ENCODE assay signal across 8 mouse cellular contexts in genomic region chr10:43174326-43175155, GRCm38 (mm10). TPM values are rescaled to one million over a fixed set of nuclear protein-coding genes. Genes with fewer than 3 reads are reported as not detected.
DNase-seq lines count a peak whose midpoint lies in the region; ATAC-seq and TF ChIP-seq lines count a peak whose summit lies in the region.

Gene Sobp (minus strand): TSS chr10:43174530.
Gene 9030612E09Rik (plus strand): TSS chr10:43174704.

- peak within 1 kb of the TSS; percentile 85 for H3K27ac ChIP-seq in cerebellum, adult 2 months (ENCODE audit: insufficient read depth, low read length)
- peak within 1 kb of the TSS; percentile 97 for H3K27ac ChIP-seq in forebrain, postnatal 0 days (ENCODE audit: low read depth, low read length)
- no peak within 1 kb of the TSS for H3K27ac ChIP-seq in lung, embryonic 15.5 days

- peaks cover 5% of the 10 kb centered on the region; the same call in 1 of the 2 replicates for H3K4me1 ChIP-seq in cerebellum, adult 2 months (ENCODE audit: control insufficient read depth, insufficient read depth, low read length)
- H3K4me1 ChIP-seq in forebrain, postnatal 0 days (ENCODE audit: insufficient read depth), result peaks cover 7% of the 10 kb centered on the region; the same call in 1 of the 2 replicates
- H3K4me1 ChIP-seq in lung, embryonic 15.5 days, result peaks cover 25% of the 10 kb centered on the region

- intact Hi-C loops in heart, postnatal 14 days (cut with DNase I), result loop anchor here (2.0 to 5.0 kb wide), 3 partner anchors 46 to 167 kb away; partner anchors contain the start of gene Pdss2

- TF ChIP-seq CTCF in cerebellum, adult 2 months (IDR thresholded peaks at IDR 0.05; ENCODE audit: borderline replicate concordance, insufficient read depth, low read depth, low read length), result no peak
- TF ChIP-seq CTCF in forebrain, postnatal 0 days (IDR thresholded peaks at IDR 0.05; ENCODE audit: low read depth), result no peak

- H3K36me3 ChIP-seq in forebrain, postnatal 0 days (ENCODE audit: insufficient read depth), result no peaks in the 10 kb centered on the region
- no peaks in the 10 kb centered on the region for H3K36me3 ChIP-seq in lung, embryonic 15.5 days

- H3K4me3 ChIP-seq in cerebellum, adult 2 months (replicated peaks; ENCODE audit: insufficient read depth, low read depth, low read length), result peak within 1 kb of the TSS; percentile 98
- H3K4me3 ChIP-seq in forebrain, postnatal 0 days (ENCODE audit: low read depth, low read length), result peak within 1 kb of the TSS; percentile 88
- peak within 1 kb of the TSS; percentile 74 for H3K4me3 ChIP-seq in lung, embryonic 15.5 days

- TF ChIP-seq POLR2A in cerebellum, adult 2 months (IDR thresholded peaks at IDR 0.05; ENCODE audit: borderline replicate concordance, insufficient read depth, low read length), result peak; percentile 58

- no peaks in the 10 kb centered on the region for H3K9me3 ChIP-seq in forebrain, postnatal 0 days (ENCODE audit: low read length)
- H3K9me3 ChIP-seq in lung, embryonic 15.5 days, result no peaks in the 10 kb centered on the region

- peak within 1 kb of the TSS; percentile 85 for H3K9ac ChIP-seq in forebrain, postnatal 0 days
- peak within 1 kb of the TSS; percentile 51 for H3K9ac ChIP-seq in lung, embryonic 15.5 days

- peak; percentile 88 for ATAC-seq in forebrain, postnatal 0 days
- peak; percentile 72 for ATAC-seq in lung, embryonic 15.5 days (ENCODE audit: borderline replicate concordance, extremely low read depth, low FRiP score, low TSS enrichment)

- H3K4me2 ChIP-seq in forebrain, postnatal 0 days (ENCODE audit: low read depth), result peak within 1 kb of the TSS; percentile 92
- H3K4me2 ChIP-seq in lung, embryonic 15.5 days, result peak within 1 kb of the TSS; percentile 94

- DNase-seq in R1 (ENCODE audit: low read depth, low spot score) (peak; percentile 63), adipocyte (ENCODE audit: low spot score) (no peak)
- peak; percentile 86 to 87 for DNase-seq in cerebellum, adult 2 months
- peak; percentile 91 for DNase-seq in forebrain, postnatal 0 days
- peak; percentile 73 to 81 for DNase-seq in heart, postnatal 14 days
- peak; percentile 81 for DNase-seq in layer of hippocampus, adult 9-11 months
- DNase-seq in right cerebral cortex, adult 2 months (ENCODE audit: low spot score in 2 of 2), result peak; percentile 78 to 82

- no peaks in the 10 kb centered on the region for H3K27me3 ChIP-seq in cerebellum, adult 2 months (ENCODE audit: control insufficient read depth, insufficient read depth, low read length)
- H3K27me3 ChIP-seq in forebrain, postnatal 0 days (ENCODE audit: insufficient read depth, low read length), result no peaks in the 10 kb centered on the region
- H3K27me3 ChIP-seq in lung, embryonic 15.5 days, result peaks cover 80% of the 10 kb centered on the region

- WGBS in cerebellum, adult 2 months, result under 1% methylated on average over 79 of the region's 91 CpGs
- WGBS in forebrain, postnatal 0 days, result 2% methylated on average over 70 of the region's 91 CpGs
- 1% methylated on average over 66 of the region's 91 CpGs for WGBS in lung, embryonic 15.5 days

RNA-seq across cellular contexts. Expression of gene Sobp, which starts in this region (rescaled TPM):
- 14.7 and 15.2 TPM in 2 replicates for polyA plus RNA-seq in cerebellum, adult 2 months (2012; rRNA removed)
- 31.5 and 38.3 TPM in 2 replicates for total RNA-seq in forebrain, postnatal 0 days (2014; rRNA removed)
- 16.4 and 19.9 TPM in 2 replicates for polyA plus RNA-seq in forebrain, postnatal 0 days (2015; fragmentation: Nextera tagmentation; extraction: Ambion mirVana)
- 10 to 100 TPM; 14.4 to 14.6 TPM for total RNA-seq in heart, postnatal 14 days (2021)
- polyA plus RNA-seq in lung, embryonic 15.5 days (2015; fragmentation: Nextera tagmentation; extraction: Ambion mirVana), result 0.39 and 0.66 TPM in 2 replicates

RNA-seq across cellular contexts. Expression of gene 9030612E09Rik, which starts in this region (rescaled TPM):
- polyA plus RNA-seq in cerebellum, adult 2 months (2012; rRNA removed), result 2.9 and 3.3 TPM in 2 replicates
- total RNA-seq in forebrain, postnatal 0 days (2014; rRNA removed), result 0.77 and 2.2 TPM in 2 replicates
- 2.3 and 2.4 TPM in 2 replicates for polyA plus RNA-seq in forebrain, postnatal 0 days (2015; fragmentation: Nextera tagmentation; extraction: Ambion mirVana)
- 1 to 10 TPM; 2.5 to 2.8 TPM for total RNA-seq in heart, postnatal 14 days (2021)
- 0.25 and 0.36 TPM in 2 replicates for polyA plus RNA-seq in lung, embryonic 15.5 days (2015; fragmentation: Nextera tagmentation; extraction: Ambion mirVana)

Comparison
In these comparisons a context has a peak if more than half of its experiments do, and no peak if none do; other contexts are left out.
1. Peak in ATAC-seq, H3K4me3 ChIP-seq, H3K9ac ChIP-seq and H3K4me2 ChIP-seq in lung, embryonic 15.5 days; RNA of the genes that start here not detected or under 1 TPM.